8 mouse cellular contexts compared by ENCODE assay signal in genomic region chr17:14206062-14206461, GRCm38 (mm10). TPM values are rescaled to one million over a fixed set of nuclear protein-coding genes. Genes with fewer than 3 reads are reported as not detected.
DNase-seq lines count a peak whose midpoint lies in the region; ATAC-seq and TF ChIP-seq lines count a peak whose summit lies in the region.

No protein-coding gene starts in this region.

- H3K27me3 ChIP-seq in forebrain, postnatal 0 days (ENCODE audit: insufficient read depth, low read length), result peaks cover 9% of the 10 kb centered on the region
- peaks cover 71% of the 10 kb centered on the region for H3K27me3 ChIP-seq in limb, embryonic 10.5 days (ENCODE audit: low read depth, poor library complexity, severe bottlenecking)
- peaks cover 37% of the 10 kb centered on the region for H3K27me3 ChIP-seq in midbrain, embryonic 14.5 days (ENCODE audit: control insufficient read depth, insufficient read depth, low read length)

- ATAC-seq in forebrain, postnatal 0 days, result peak; percentile 49; the same call in 1 of the 2 replicates
- peak; percentile 22; the same call in 1 of the 2 replicates for ATAC-seq in midbrain, embryonic 14.5 days (ENCODE audit: low FRiP score, low TSS enrichment)

- no peak overlapping the region for H3K27ac ChIP-seq in forebrain, postnatal 0 days (ENCODE audit: low read depth, low read length)
- H3K27ac ChIP-seq in limb, embryonic 10.5 days, result no peak overlapping the region
- no peak overlapping the region for H3K27ac ChIP-seq in midbrain, embryonic 14.5 days (replicated peaks; ENCODE audit: low read depth, low read length)

- H3K9ac ChIP-seq in forebrain, postnatal 0 days, result no peak overlapping the region
- H3K9ac ChIP-seq in midbrain, embryonic 14.5 days (replicated peaks; ENCODE audit: low read length), result no peak overlapping the region

- TF ChIP-seq CTCF in forebrain, postnatal 0 days (IDR thresholded peaks at IDR 0.05; ENCODE audit: low read depth), result peak; percentile 95

- peaks cover 5% of the 10 kb centered on the region for H3K4me1 ChIP-seq in forebrain, postnatal 0 days (ENCODE audit: insufficient read depth)
- H3K4me1 ChIP-seq in limb, embryonic 10.5 days, result peaks cover 31% of the 10 kb centered on the region
- no peaks in the 10 kb centered on the region; the same call in 1 of the 2 replicates for H3K4me1 ChIP-seq in midbrain, embryonic 14.5 days (ENCODE audit: control insufficient read depth, insufficient read depth, low read length)

- no peak overlapping the region for H3K4me3 ChIP-seq in forebrain, postnatal 0 days (ENCODE audit: low read depth, low read length)
- no peak overlapping the region for H3K4me3 ChIP-seq in limb, embryonic 10.5 days
- no peak overlapping the region for H3K4me3 ChIP-seq in midbrain, embryonic 14.5 days (replicated peaks; ENCODE audit: low read depth, low read length)

- peak; percentile 79 for DNase-seq in layer of hippocampus, adult 11-12 months (ENCODE audit: low spot score)
- DNase-seq in layer of hippocampus, adult 9-10 months (ENCODE audit: low spot score), result no peak
- peak; percentile 61 for DNase-seq in cerebellum, adult 18-20 months
- peak; percentile 84 for DNase-seq in forebrain, postnatal 0 days
- DNase-seq in induced T-regulatory cell, adult 2 months (ENCODE audit: low read depth), result peak; percentile 41
- DNase-seq in limb, embryonic 10.5 days (ENCODE audit: low spot score), result peak; percentile 82
- peak; percentile 90 for DNase-seq in midbrain, embryonic 14.5 days
- DNase-seq in thymus, postnatal 14 days, result peak; percentile 63

- no peak overlapping the region for H3K4me2 ChIP-seq in forebrain, postnatal 0 days (ENCODE audit: low read depth)
- no peak overlapping the region for H3K4me2 ChIP-seq in midbrain, embryonic 14.5 days (ENCODE audit: low read length)

- no peaks in the 10 kb centered on the region for H3K36me3 ChIP-seq in forebrain, postnatal 0 days (ENCODE audit: insufficient read depth)
- no peaks in the 10 kb centered on the region for H3K36me3 ChIP-seq in limb, embryonic 10.5 days
- no peaks in the 10 kb centered on the region for H3K36me3 ChIP-seq in midbrain, embryonic 14.5 days (ENCODE audit: control insufficient read depth, insufficient read depth, low read length)

- WGBS in forebrain, postnatal 0 days, result 31% methylated on average over 3 of the region's 3 CpGs
- 33% methylated on average over 3 of the region's 3 CpGs for WGBS in limb, embryonic 10.5 days
- WGBS in midbrain, embryonic 14.5 days, result 35% methylated on average over 3 of the region's 3 CpGs

- no peaks in the 10 kb centered on the region for H3K9me3 ChIP-seq in forebrain, postnatal 0 days (ENCODE audit: low read length)
- H3K9me3 ChIP-seq in limb, embryonic 10.5 days (replicated peaks), result no peaks in the 10 kb centered on the region
- no peaks in the 10 kb centered on the region for H3K9me3 ChIP-seq in midbrain, embryonic 14.5 days (ENCODE audit: control insufficient read depth, low read length)

RNA-seq across cellular contexts. Expression of gene Dact2, which starts 2.0 kb away (rescaled TPM):
- total RNA-seq in forebrain, postnatal 0 days (2014; rRNA removed), result 10.8 and 19.4 TPM in 2 replicates
- 1.2 and 2.1 TPM in 2 replicates for polyA plus RNA-seq in forebrain, postnatal 0 days (2015; fragmentation: Nextera tagmentation; extraction: Ambion mirVana)
- 0.50 and 1.0 TPM in 2 replicates for polyA plus RNA-seq in limb, embryonic 10.5 days (2016; fragmentation: Nextera tagmentation; extraction: Ambion mirVana)
- polyA plus RNA-seq in midbrain, embryonic 14.5 days (2014; fragmentation: Nextera tagmentation; extraction: Ambion mirVana), result 2.1 and 2.2 TPM in 2 replicates
